In the genomic region with DNA sequence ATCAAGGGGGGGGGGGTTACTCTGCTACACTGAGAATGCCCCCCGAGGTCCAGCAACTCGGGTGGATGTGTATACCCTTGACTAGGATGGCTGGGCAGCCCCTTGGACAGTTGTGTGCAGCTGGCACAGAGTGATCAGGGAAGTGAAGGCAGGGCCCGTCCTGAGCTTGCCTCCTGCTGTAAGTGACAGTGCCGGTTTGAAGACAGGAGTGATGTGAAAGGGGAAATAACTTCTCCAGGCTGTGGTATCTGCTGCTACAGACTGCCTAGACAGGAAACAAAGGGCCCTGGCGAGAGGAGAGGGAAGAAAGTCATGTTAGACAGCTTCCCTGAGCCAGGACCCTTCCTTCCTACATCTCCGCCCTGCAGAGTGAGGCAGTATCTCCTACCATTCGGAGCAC, we compare ENCODE assay signal across 17 mouse cellular contexts. TPM values are rescaled to one million over a fixed set of nuclear protein-coding genes. Genes with fewer than 3 reads are reported as not detected.
DNase-seq lines count a peak whose midpoint lies in the region; ATAC-seq and TF ChIP-seq lines count a peak whose summit lies in the region.
"Had no signal": no experiment of that assay in that cellular context is flagged by ENCODE, and none has a peak within 500 bp of the region (broad histone marks: within the 10 kb centered on the region; RNA-seq: fewer than 3 reads in every experiment).

No protein-coding gene starts in this region.

- peak overlapping the region; percentile 46 for H3K27ac ChIP-seq in hindbrain, embryonic 10.5 days
- no peak overlapping the region for H3K27ac ChIP-seq in hindbrain, postnatal 0 days
- H3K27ac ChIP-seq in neural tube, embryonic 12.5 days: no peak overlapping the region
- H3K27ac ChIP-seq in left cerebral cortex, adult 2 months: no peak overlapping the region
- H3K27ac ChIP-seq: macrophage; stomach, embryonic 15.5 days had no signal

- peaks cover 63% of the 10 kb centered on the region for H3K36me3 ChIP-seq in hindbrain, embryonic 10.5 days
- H3K36me3 ChIP-seq in hindbrain, postnatal 0 days (ENCODE audit: insufficient read depth, low read length): peaks cover 7% of the 10 kb centered on the region; the same call in 1 of the 2 replicates
- H3K36me3 ChIP-seq in neural tube, embryonic 12.5 days: peaks cover 55% of the 10 kb centered on the region
- H3K36me3 ChIP-seq: stomach, embryonic 15.5 days had no signal

- no peaks in the 10 kb centered on the region for H3K27me3 ChIP-seq in hindbrain, embryonic 10.5 days (ENCODE audit: insufficient read depth, poor library complexity, severe bottlenecking)
- H3K27me3 ChIP-seq in hindbrain, postnatal 0 days (ENCODE audit: insufficient read depth, low read length): no peaks in the 10 kb centered on the region
- H3K27me3 ChIP-seq in neural tube, embryonic 12.5 days (replicated peaks): no peaks in the 10 kb centered on the region
- H3K27me3 ChIP-seq: stomach, embryonic 15.5 days had no signal

- no peak for DNase-seq in hindbrain, embryonic 10.5 days (ENCODE audit: low spot score)
- DNase-seq in hindbrain, postnatal 0 days (ENCODE audit: low spot score): no peak
- DNase-seq in neural tube, embryonic 10.5 days (ENCODE audit: extremely low spot score, low spot score): no peak
- peak; percentile 41 for DNase-seq in liver
- no peak for DNase-seq in left cerebral cortex, adult 2 months (ENCODE audit: extremely low spot score in 1 of 2, low spot score in 2 of 2)
- DNase-seq in urinary bladder, postnatal 25 days (ENCODE audit: low spot score): no peak
- DNase-seq: gastrocnemius, postnatal 10 days; right cerebral cortex, postnatal 25 days had no signal

- no peak overlapping the region for H3K9ac ChIP-seq in hindbrain, postnatal 0 days (replicated peaks; ENCODE audit: low read length)
- H3K9ac ChIP-seq in neural tube, embryonic 12.5 days: no peak overlapping the region
- H3K9ac ChIP-seq: stomach, embryonic 15.5 days had no signal

- TF ChIP-seq CTCF in hindbrain, postnatal 0 days (IDR thresholded peaks at IDR 0.05; ENCODE audit: low read depth): no peak
- TF ChIP-seq CTCF in left cerebral cortex, adult 2 months (IDR thresholded peaks at IDR 0.05): no peak

- H3K4me3 ChIP-seq in hindbrain, embryonic 10.5 days: no peak overlapping the region
- no peak overlapping the region for H3K4me3 ChIP-seq in hindbrain, postnatal 0 days (ENCODE audit: low read length)
- H3K4me3 ChIP-seq in neural tube, embryonic 12.5 days: no peak overlapping the region
- no peak overlapping the region for H3K4me3 ChIP-seq in left cerebral cortex, adult 2 months
- H3K4me3 ChIP-seq: stomach, embryonic 15.5 days had no signal

- peaks cover 77% of the 10 kb centered on the region for H3K4me1 ChIP-seq in hindbrain, embryonic 10.5 days (replicated peaks)
- peaks cover 28% of the 10 kb centered on the region for H3K4me1 ChIP-seq in hindbrain, postnatal 0 days (ENCODE audit: insufficient read depth, low read length)
- H3K4me1 ChIP-seq in neural tube, embryonic 12.5 days: peaks cover 40% of the 10 kb centered on the region

- H3K4me2 ChIP-seq in hindbrain, postnatal 0 days (ENCODE audit: low read depth, low read length): no peak overlapping the region
- peak overlapping the region; percentile 88; the same call in 1 of the 2 replicates for H3K4me2 ChIP-seq in neural tube, embryonic 12.5 days (replicated peaks)
- H3K4me2 ChIP-seq: stomach, embryonic 15.5 days had no signal

- H3K9me3 ChIP-seq in hindbrain, embryonic 10.5 days: no peaks in the 10 kb centered on the region
- H3K9me3 ChIP-seq in hindbrain, postnatal 0 days (ENCODE audit: low read length): no peaks in the 10 kb centered on the region
- H3K9me3 ChIP-seq in neural tube, embryonic 12.5 days: no peaks in the 10 kb centered on the region
- H3K9me3 ChIP-seq: stomach, embryonic 15.5 days had no signal

- no peak for ATAC-seq in hindbrain, postnatal 0 days
- ATAC-seq in neural tube, embryonic 12.5 days (ENCODE audit: low FRiP score, low read depth): no peak
- no peak for ATAC-seq in monocyte, adult 5-6 weeks (replicated peaks; ENCODE audit: insufficient number of reproducible peaks, low FRiP score, low TSS enrichment, poor library complexity, severe bottlenecking)

- WGBS in hindbrain, embryonic 10.5 days: 80% methylated on average over 7 of the region's 7 CpGs
- WGBS in hindbrain, postnatal 0 days: 69% methylated on average over 7 of the region's 7 CpGs
- WGBS in neural tube, embryonic 12.5 days: 77% methylated on average over 7 of the region's 7 CpGs

- intact Hi-C loops in left cerebral cortex, adult 2 months (cut with DNase I): no loop called here

RNA-seq across cellular contexts. Expression of a gene that starts 5.2 kb away (rescaled TPM):
- 21.1 and 27.4 TPM in 2 replicates for polyA plus RNA-seq in hindbrain, embryonic 10.5 days (2016; fragmentation: Nextera tagmentation; extraction: Ambion mirVana)
- total RNA-seq in hindbrain, postnatal 0 days (2014; rRNA removed): 109 and 114 TPM in 2 replicates
- polyA plus RNA-seq in hindbrain, postnatal 0 days (2015; fragmentation: Nextera tagmentation; extraction: Ambion mirVana): 25.0 and 26.5 TPM in 2 replicates
- 39.1 and 42.5 TPM in 2 replicates for polyA plus RNA-seq in neural tube, embryonic 12.5 days (2016; fragmentation: Nextera tagmentation; extraction: Ambion mirVana)
- total RNA-seq in monocyte, adult 5-6 weeks (2017): not detected in 3 replicates
- total RNA-seq in left cerebral cortex, adult 2 months (2021): 10 to 100 TPM; 34.6 to 36.6 TPM
- polyA plus RNA-seq: macrophage had no signal

RNA-seq across cellular contexts. Expression of a gene that starts 42.6 kb away (rescaled TPM):
- polyA plus RNA-seq in hindbrain, embryonic 10.5 days (2016; fragmentation: Nextera tagmentation; extraction: Ambion mirVana): 14.7 and 14.8 TPM in 2 replicates
- total RNA-seq in hindbrain, postnatal 0 days (2014; rRNA removed): 5.8 and 10.0 TPM in 2 replicates
- polyA plus RNA-seq in hindbrain, postnatal 0 days (2015; fragmentation: Nextera tagmentation; extraction: Ambion mirVana): 9.1 and 9.3 TPM in 2 replicates
- 15.6 and 18.1 TPM in 2 replicates for polyA plus RNA-seq in neural tube, embryonic 12.5 days (2016; fragmentation: Nextera tagmentation; extraction: Ambion mirVana)
- total RNA-seq in monocyte, adult 5-6 weeks (2017): 1.4 to 2.0 TPM (median 1.6 TPM) in 3 replicates
- total RNA-seq in left cerebral cortex, adult 2 months (2021): 1 to 10 TPM; 6.5 TPM

RNA-seq across cellular contexts. Expression of a gene that starts 50.5 kb away (rescaled TPM):
- polyA plus RNA-seq in hindbrain, embryonic 10.5 days (2016; fragmentation: Nextera tagmentation; extraction: Ambion mirVana): not detected in 2 replicates
- not detected in 2 replicates for total RNA-seq in hindbrain, postnatal 0 days (2014; rRNA removed)
- not detected in 2 replicates for polyA plus RNA-seq in hindbrain, postnatal 0 days (2015; fragmentation: Nextera tagmentation; extraction: Ambion mirVana)
- not detected in 2 replicates for polyA plus RNA-seq in neural tube, embryonic 12.5 days (2016; fragmentation: Nextera tagmentation; extraction: Ambion mirVana)
- not detected in 3 replicates for total RNA-seq in monocyte, adult 5-6 weeks (2017)
- total RNA-seq in left cerebral cortex, adult 2 months (2021): not detected
- total RNA-seq: gastrocnemius, postnatal 10 days; left cerebral cortex, postnatal 25 days had no signal
- polyA plus RNA-seq: brain, embryonic 14.5 days; intestine, embryonic 14.5 days; large intestine, adult 2 months; macrophage; neural tube, embryonic 14.5 days; stomach, embryonic 15.5 days had no signal

Comparison
In these comparisons a context has a peak if more than half of its experiments do, and no peak if none do; other contexts are left out.
1. RNA of a gene that starts 5.2 kb away (total RNA-seq): 109 to 114 TPM in hindbrain, postnatal 0 days and 34.6 to 36.6 TPM in left cerebral cortex, adult 2 months; not detected in monocyte, adult 5-6 weeks; every median in the first group is over 10 times any median in the second.